Mouse (Mus musculus): ENCODE results near the gene Kars. TPM values are rescaled to one million over a fixed set of nuclear protein-coding genes. Genes with fewer than 3 reads are reported as not detected.

Kars gene
- polyA plus RNA-seq (2015; fragmentation: Nextera tagmentation; extraction: Ambion mirVana), result 159 and 172 TPM in 2 replicates

- H3K4me1 ChIP-seq (replicated peaks; ENCODE audit: control insufficient read depth, insufficient read depth, low read length), result peaks cover 18% of the 10 kb centered on the region
- H3K9ac ChIP-seq (ENCODE audit: low read length), result peak within 1 kb of the TSS; percentile 92
- peak within 1 kb of the TSS; percentile 83 for H3K4me3 ChIP-seq (ENCODE audit: low read length)
- H3K27me3 ChIP-seq (ENCODE audit: control insufficient read depth, insufficient read depth, low read depth, low read length), result no peaks in the 10 kb centered on the region
- WGBS, result under 1% methylated on average over 61 of the region's 61 CpGs
- H3K4me2 ChIP-seq (ENCODE audit: low read depth, low read length), result peak within 1 kb of the TSS; percentile 86
- H3K36me3 ChIP-seq (ENCODE audit: control insufficient read depth, insufficient read depth, low read length), result peaks cover 10% of the 10 kb centered on the region; the same call in 1 of the 2 replicates
- H3K27ac ChIP-seq (ENCODE audit: low read length), result peak within 1 kb of the TSS; percentile 73
- ATAC-seq (ENCODE audit: low read depth), result peak; percentile 96
- no peaks in the 10 kb centered on the region for H3K9me3 ChIP-seq (ENCODE audit: control insufficient read depth, low read length)
These were observed at the start of gene Kars, which contains the start of gene Terf2ip for GRCm38 (mm10) chr8:112010997-112011815. Gene Kars, minus strand, starts transcription at chr8:112011323. Gene Terf2ip, plus strand, starts transcription at chr8:112011398.

- Histone ChIP-seq H3K9me3 (ENCODE audit: control insufficient read depth, low read length) (no peaks in the 10 kb centered on the region), H3K9ac (ENCODE audit: low read length) (no peak overlapping the region), H3K36me3 (ENCODE audit: control insufficient read depth, insufficient read depth, low read length) (no peaks in the 10 kb centered on the region), H3K4me1 (replicated peaks; ENCODE audit: control insufficient read depth, insufficient read depth, low read length) (no peaks in the 10 kb centered on the region), H3K27ac (ENCODE audit: low read length) (no peak overlapping the region), H3K27me3 (ENCODE audit: control insufficient read depth, insufficient read depth, low read depth, low read length) (no peaks in the 10 kb centered on the region), H3K4me3 (ENCODE audit: low read length) (no peak overlapping the region), H3K4me2 (ENCODE audit: low read depth, low read length) (no peak overlapping the region)
- no peak for ATAC-seq (ENCODE audit: low read depth)
These were observed 43.3 kb upstream of the Kars start for GRCm38 (mm10) chr8:112054456-112054855.

GRCm38 (mm10) chr8:112051537-112051936 is 40.4 kb upstream of the Kars start:
- no peaks in the 10 kb centered on the region for H3K27me3 ChIP-seq (ENCODE audit: control insufficient read depth, insufficient read depth, low read depth, low read length)
- H3K9ac ChIP-seq (ENCODE audit: low read length), result no peak overlapping the region
- H3K4me3 ChIP-seq (ENCODE audit: low read length), result no peak overlapping the region
- no peak overlapping the region for H3K27ac ChIP-seq (ENCODE audit: low read length)
- no peak for ATAC-seq (ENCODE audit: low read depth)
- H3K9me3 ChIP-seq (ENCODE audit: control insufficient read depth, low read length), result no peaks in the 10 kb centered on the region
- no peaks in the 10 kb centered on the region for H3K36me3 ChIP-seq (ENCODE audit: control insufficient read depth, insufficient read depth, low read length)
- WGBS, result 73% methylated on average over 9 of the region's 9 CpGs
- no peak overlapping the region for H3K4me2 ChIP-seq (ENCODE audit: low read depth, low read length)
- no peaks in the 10 kb centered on the region for H3K4me1 ChIP-seq (replicated peaks; ENCODE audit: control insufficient read depth, insufficient read depth, low read length)

GRCm38 (mm10) chr8:112049984-112050383 is 38.9 kb upstream of the Kars start:
- Histone ChIP-seq H3K9me3 (ENCODE audit: control insufficient read depth, low read length) (no peaks in the 10 kb centered on the region), H3K4me2 (ENCODE audit: low read depth, low read length) (no peak overlapping the region), H3K4me3 (ENCODE audit: low read length) (no peak overlapping the region)

GRCm38 (mm10) chr8:112048293-112048692 is 37.2 kb upstream of the Kars start:
- H3K4me2 ChIP-seq (ENCODE audit: low read depth, low read length), result no peak overlapping the region
- ATAC-seq (ENCODE audit: low read depth), result no peak
- no peak overlapping the region for H3K9ac ChIP-seq (ENCODE audit: low read length)
- H3K4me3 ChIP-seq (ENCODE audit: low read length), result no peak overlapping the region
- H3K27me3 ChIP-seq (ENCODE audit: control insufficient read depth, insufficient read depth, low read depth, low read length), result no peaks in the 10 kb centered on the region
- H3K9me3 ChIP-seq (ENCODE audit: control insufficient read depth, low read length), result no peaks in the 10 kb centered on the region
- 60% methylated on average over 6 of the region's 6 CpGs for WGBS
- no peaks in the 10 kb centered on the region for H3K4me1 ChIP-seq (replicated peaks; ENCODE audit: control insufficient read depth, insufficient read depth, low read length)
- H3K27ac ChIP-seq (ENCODE audit: low read length), result no peak overlapping the region
- H3K36me3 ChIP-seq (ENCODE audit: control insufficient read depth, insufficient read depth, low read length), result no peaks in the 10 kb centered on the region

More at GRCm38 (mm10) chr8:112049984-112050383, 38.9 kb upstream of the Kars start:
- Histone ChIP-seq H3K36me3 (ENCODE audit: control insufficient read depth, insufficient read depth, low read length) (no peaks in the 10 kb centered on the region), H3K4me1 (replicated peaks; ENCODE audit: control insufficient read depth, insufficient read depth, low read length) (no peaks in the 10 kb centered on the region), H3K9ac (ENCODE audit: low read length) (no peak overlapping the region), H3K27me3 (ENCODE audit: control insufficient read depth, insufficient read depth, low read depth, low read length) (no peaks in the 10 kb centered on the region), H3K27ac (ENCODE audit: low read length) (no peak overlapping the region)
- no peak for ATAC-seq (ENCODE audit: low read depth)
- 75% methylated on average over 6 of the region's 6 CpGs for WGBS

GRCm38 (mm10) chr8:112045896-112046295 is 34.8 kb upstream of the Kars start:
- 5% methylated on average over 7 of the region's 7 CpGs for WGBS
- H3K9me3 ChIP-seq (ENCODE audit: control insufficient read depth, low read length), result no peaks in the 10 kb centered on the region
- H3K27me3 ChIP-seq (ENCODE audit: control insufficient read depth, insufficient read depth, low read depth, low read length), result no peaks in the 10 kb centered on the region
- H3K36me3 ChIP-seq (ENCODE audit: control insufficient read depth, insufficient read depth, low read length), result no peaks in the 10 kb centered on the region
- no peak overlapping the region for H3K4me3 ChIP-seq (ENCODE audit: low read length)
- H3K9ac ChIP-seq (ENCODE audit: low read length), result no peak overlapping the region
- peak; percentile 64; the same call in 1 of the 2 replicates for ATAC-seq (ENCODE audit: low read depth)
- H3K27ac ChIP-seq (ENCODE audit: low read length), result no peak overlapping the region
- no peak overlapping the region for H3K4me2 ChIP-seq (ENCODE audit: low read depth, low read length)
- H3K4me1 ChIP-seq (replicated peaks; ENCODE audit: control insufficient read depth, insufficient read depth, low read length), result no peaks in the 10 kb centered on the region

GRCm38 (mm10) chr8:112045182-112045581 is 34.1 kb upstream of the Kars start:
- H3K27ac ChIP-seq (ENCODE audit: low read length), result no peak overlapping the region
- ATAC-seq (ENCODE audit: low read depth), result no peak
- WGBS, result 76% methylated on average over 5 of the region's 5 CpGs
- H3K4me2 ChIP-seq (ENCODE audit: low read depth, low read length), result no peak overlapping the region
- H3K36me3 ChIP-seq (ENCODE audit: control insufficient read depth, insufficient read depth, low read length), result no peaks in the 10 kb centered on the region
- no peak overlapping the region for H3K4me3 ChIP-seq (ENCODE audit: low read length)
- H3K4me1 ChIP-seq (replicated peaks; ENCODE audit: control insufficient read depth, insufficient read depth, low read length), result no peaks in the 10 kb centered on the region
- no peaks in the 10 kb centered on the region for H3K9me3 ChIP-seq (ENCODE audit: control insufficient read depth, low read length)
- no peak overlapping the region for H3K9ac ChIP-seq (ENCODE audit: low read length)
- no peaks in the 10 kb centered on the region for H3K27me3 ChIP-seq (ENCODE audit: control insufficient read depth, insufficient read depth, low read depth, low read length)

GRCm38 (mm10) chr8:112037521-112037920 is 26.4 kb upstream of the Kars start:
- Histone ChIP-seq H3K9ac (ENCODE audit: low read length) (no peak overlapping the region), H3K36me3 (ENCODE audit: control insufficient read depth, insufficient read depth, low read length) (no peaks in the 10 kb centered on the region), H3K4me1 (replicated peaks; ENCODE audit: control insufficient read depth, insufficient read depth, low read length) (no peaks in the 10 kb centered on the region), H3K4me3 (ENCODE audit: low read length) (no peak overlapping the region), H3K27me3 (ENCODE audit: control insufficient read depth, insufficient read depth, low read depth, low read length) (no peaks in the 10 kb centered on the region), H3K27ac (ENCODE audit: low read length) (no peak overlapping the region), H3K4me2 (ENCODE audit: low read depth, low read length) (no peak overlapping the region), H3K9me3 (ENCODE audit: control insufficient read depth, low read length) (no peaks in the 10 kb centered on the region)
- no peak for ATAC-seq (ENCODE audit: low read depth)
- 68% methylated on average over 17 of the region's 18 CpGs for WGBS

GRCm38 (mm10) chr8:112034603-112035002 is 23.5 kb upstream of the Kars start:
- Histone ChIP-seq H3K27me3 (ENCODE audit: control insufficient read depth, insufficient read depth, low read depth, low read length) (no peaks in the 10 kb centered on the region), H3K4me3 (ENCODE audit: low read length) (no peak overlapping the region), H3K4me1 (replicated peaks; ENCODE audit: control insufficient read depth, insufficient read depth, low read length) (no peaks in the 10 kb centered on the region), H3K9me3 (ENCODE audit: control insufficient read depth, low read length) (no peaks in the 10 kb centered on the region), H3K36me3 (ENCODE audit: control insufficient read depth, insufficient read depth, low read length) (no peaks in the 10 kb centered on the region), H3K9ac (ENCODE audit: low read length) (no peak overlapping the region), H3K27ac (ENCODE audit: low read length) (no peak overlapping the region), H3K4me2 (ENCODE audit: low read depth, low read length) (no peak overlapping the region)
- 6% methylated on average over 8 of the region's 8 CpGs for WGBS
- ATAC-seq (ENCODE audit: low read depth), result no peak
